Mouse (Mus musculus) lung, adult 18-20 months (tissue): ENCODE data around the gene Idh2.
A peak's percentile ranks its signal among the peaks of the same experiment; 100 is the strongest.

Experiments
- DNase-seq, 2 experiments: peaks; one replicate each; pipeline ENCODE4 v3.0.0; 2022; ENCODE audit warnings: mixed read lengths in 2 of 2

The Idh2 gene

DNA sequence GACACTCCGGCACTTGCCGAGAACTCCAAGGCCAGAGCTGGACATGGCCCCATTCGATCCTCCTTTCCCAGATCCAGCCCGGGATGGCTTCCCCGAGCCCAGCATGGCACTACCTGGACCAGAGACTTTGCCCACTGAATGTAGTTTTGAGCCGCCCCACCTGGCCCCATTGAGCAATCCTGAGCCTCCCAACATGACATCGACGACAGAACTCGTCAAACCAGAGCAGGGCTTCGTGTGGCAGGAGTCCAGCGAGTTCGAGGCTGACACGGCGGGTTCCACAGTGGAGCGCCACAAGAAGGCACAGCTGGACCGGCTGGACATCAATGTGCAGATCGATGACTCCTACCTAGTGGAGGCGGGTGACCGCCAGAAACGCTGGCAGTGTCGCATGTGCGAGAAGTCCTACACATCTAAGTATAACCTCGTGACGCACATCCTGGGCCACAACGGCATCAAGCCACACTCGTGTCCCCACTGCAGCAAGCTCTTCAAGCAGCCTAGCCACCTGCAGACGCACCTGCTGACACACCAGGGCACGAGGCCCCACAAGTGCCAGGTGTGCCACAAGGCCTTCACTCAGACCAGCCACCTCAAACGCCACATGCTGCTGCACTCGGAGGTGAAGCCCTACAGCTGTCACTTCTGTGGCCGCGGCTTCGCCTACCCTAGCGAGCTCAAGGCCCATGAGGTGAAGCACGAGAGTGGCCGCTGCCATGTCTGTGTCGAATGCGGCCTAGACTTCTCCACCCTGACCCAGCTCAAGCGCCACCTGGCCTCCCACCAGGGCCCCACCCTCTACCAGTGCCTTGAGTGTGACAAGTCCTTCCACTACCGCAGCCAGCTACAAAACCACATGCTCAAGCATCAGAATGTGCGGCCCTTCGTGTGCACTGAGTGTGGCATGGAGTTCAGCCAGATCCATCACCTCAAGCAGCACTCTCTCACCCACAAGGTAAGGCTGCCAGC, 33.3 kb downstream of the Idh2 start:
- DNase-seq = peak in 1 of 2 experiments; percentile 51

DNA sequence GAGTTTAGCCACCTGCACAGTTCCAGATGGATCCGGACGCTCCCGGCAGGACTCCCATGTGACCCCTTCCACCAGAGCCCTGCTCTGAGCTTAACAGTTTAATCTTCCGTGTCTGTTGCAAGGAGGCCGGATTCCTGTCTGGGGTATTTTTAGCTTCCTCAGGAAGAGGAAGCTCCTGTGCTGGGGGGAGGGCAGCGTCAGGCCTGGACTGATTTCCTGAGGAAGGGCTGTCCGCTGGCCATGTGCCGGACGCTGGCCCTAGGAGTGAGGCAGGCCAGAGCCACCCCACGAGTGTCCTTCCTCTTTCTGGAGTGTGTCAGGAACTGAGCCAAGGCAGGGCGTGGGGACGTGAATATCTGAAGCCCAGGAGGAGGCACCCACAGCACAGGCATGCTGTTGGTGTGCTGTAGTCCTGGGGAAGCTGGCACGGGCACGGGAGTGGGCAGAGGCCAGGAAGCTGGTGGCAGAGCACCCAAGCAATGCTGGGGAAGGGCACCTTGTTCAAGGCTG, 36.3 kb downstream of the Idh2 start:
- DNase-seq = peak; percentile 94 to 96

- DNase-seq = peak; percentile 60 to 69
Observed at GRCm38 (mm10) chr7:80077801-80078200, 37.4 kb downstream of the Idh2 start.

GRCm38 (mm10) chr7:80076961-80077716, 38.1 kb downstream of the Idh2 start:
- no peak for DNase-seq

GRCm38 (mm10) chr7:80075946-80076583, 39.1 kb downstream of the Idh2 start:
- DNase-seq = no peak

GRCm38 (mm10) chr7:80074921-80075441, 40.2 kb downstream of the Idh2 start:
- peak; percentile 91 to 94 for DNase-seq

GRCm38 (mm10) chr7:80073506-80073905, 41.7 kb downstream of the Idh2 start:
- DNase-seq = no peak

- no peak for DNase-seq
Observed at GRCm38 (mm10) chr7:80072297-80072696, 42.9 kb downstream of the Idh2 start.

- DNase-seq = no peak
Observed at GRCm38 (mm10) chr7:80071209-80071608, 44.0 kb downstream of the Idh2 start.

DNA sequence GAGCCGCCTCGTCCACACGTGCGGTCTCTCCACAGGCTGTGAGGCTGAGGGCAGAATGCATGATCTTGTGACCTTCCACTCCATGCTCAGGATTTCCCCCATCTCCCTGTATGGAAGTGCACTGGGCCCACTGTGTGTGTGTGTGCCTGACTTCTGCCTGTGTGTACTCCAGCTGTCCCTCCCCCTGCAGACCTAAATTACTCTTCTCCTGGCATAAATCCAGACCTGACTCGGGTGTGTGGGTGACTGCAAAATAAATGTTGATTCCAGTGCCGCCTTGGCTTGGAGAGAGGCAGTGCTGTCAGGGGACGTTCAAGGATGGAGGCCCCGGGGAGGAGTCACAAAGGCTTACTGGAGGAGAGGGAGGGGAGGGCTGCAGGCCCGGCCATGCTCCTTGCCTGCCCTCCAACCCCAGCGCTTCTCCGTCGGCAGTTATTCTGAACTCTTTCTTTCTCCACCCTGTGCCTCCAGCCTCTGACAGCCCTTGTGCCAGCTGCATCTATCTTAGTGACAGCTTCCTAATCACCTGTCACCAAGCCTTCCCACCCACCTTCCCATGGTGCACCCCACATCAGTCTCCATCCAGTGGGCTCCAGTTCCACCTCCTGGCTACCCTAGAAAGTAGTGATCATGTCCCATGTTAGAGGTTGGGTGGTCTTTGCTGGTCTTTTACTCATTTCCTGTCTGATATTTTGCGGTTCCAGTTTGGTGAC, 45.4 kb downstream of the Idh2 start:
- DNase-seq = peak in 1 of 2 experiments; percentile 56

DNA sequence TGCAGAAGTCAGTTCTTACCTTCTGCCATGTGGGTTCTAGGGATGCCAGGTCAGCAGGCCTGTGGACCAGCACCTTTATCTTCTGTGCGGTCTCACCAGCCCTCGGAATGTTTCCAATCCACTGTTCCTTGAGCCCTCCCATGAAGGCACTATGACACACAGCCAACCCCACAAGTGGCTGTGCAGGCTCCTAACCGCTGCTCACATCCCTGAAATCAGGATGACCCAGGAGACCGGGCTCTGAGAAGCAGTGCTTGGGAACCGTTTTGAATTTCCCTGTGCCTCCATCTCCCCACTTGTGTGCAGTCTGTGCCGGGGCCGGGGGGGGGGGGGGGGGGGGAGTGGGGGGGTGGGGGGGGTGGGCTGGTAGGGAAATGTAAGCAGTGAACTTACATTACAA, 46.9 kb downstream of the Idh2 start:
- no peak for DNase-seq

DNA sequence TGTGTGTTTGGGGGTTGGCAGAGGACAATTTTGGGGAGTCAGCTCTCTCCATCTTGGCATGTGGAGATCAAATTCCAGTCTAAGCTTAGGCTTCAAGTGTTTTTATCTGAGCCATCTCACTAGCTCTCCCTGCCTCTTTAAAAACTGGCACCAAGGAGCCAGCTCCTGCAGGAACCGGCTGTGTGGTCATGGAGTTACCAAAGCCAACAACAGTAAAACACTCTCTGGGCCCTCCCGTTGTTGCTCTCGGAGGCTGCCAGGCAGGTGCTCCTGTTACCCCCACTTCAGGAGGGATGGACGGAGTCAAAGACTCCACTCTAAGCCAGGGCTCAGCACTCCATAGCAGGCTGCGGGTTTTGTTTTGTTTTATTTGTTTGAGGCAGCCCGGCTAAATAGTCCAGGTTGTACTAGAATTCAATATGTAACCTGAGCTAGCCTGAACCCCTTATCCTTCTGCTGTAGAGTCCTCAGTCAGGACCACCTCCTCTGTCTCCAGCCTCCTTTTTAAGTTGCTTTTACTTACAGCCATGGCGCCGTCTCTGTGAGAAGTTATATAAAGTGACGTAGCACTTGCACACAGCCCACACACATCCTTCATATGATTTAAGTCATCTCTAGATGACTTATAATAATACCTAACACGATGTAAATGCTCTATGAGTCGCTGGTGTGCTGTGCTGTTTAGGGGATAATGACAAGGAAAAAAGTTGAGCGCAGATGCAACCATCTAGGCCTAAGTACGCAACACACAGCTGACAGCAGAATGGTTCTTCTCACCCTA, 48.3 kb downstream of the Idh2 start:
- DNase-seq = peak in 1 of 2 experiments; percentile 69

- no peak for DNase-seq
Observed at GRCm38 (mm10) chr7:80065250-80065649, 49.9 kb downstream of the Idh2 start.

- no peak for DNase-seq
Observed at GRCm38 (mm10) chr7:80063902-80064736, 51.1 kb downstream of the Idh2 start.

DNA sequence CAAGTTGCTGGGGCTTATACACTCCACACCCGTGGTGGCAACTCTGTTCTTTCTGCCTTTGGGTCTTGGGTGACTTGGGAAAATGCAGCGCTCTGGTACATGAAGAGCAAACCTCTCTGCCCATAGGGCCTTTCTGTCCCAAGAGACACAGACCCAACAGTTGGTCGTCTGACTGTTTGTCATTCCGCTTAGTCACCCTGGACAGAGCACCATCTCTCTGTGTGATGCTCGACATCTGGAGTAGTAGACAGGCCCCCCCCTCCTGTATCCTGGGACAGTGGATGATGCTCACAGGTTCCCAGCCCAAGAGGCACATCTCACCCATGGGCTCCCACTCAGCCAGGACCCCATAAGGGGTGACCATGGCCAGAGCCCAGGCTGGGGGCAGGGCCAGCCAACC, 51.9 kb downstream of the Idh2 start:
- no peak for DNase-seq

DNA sequence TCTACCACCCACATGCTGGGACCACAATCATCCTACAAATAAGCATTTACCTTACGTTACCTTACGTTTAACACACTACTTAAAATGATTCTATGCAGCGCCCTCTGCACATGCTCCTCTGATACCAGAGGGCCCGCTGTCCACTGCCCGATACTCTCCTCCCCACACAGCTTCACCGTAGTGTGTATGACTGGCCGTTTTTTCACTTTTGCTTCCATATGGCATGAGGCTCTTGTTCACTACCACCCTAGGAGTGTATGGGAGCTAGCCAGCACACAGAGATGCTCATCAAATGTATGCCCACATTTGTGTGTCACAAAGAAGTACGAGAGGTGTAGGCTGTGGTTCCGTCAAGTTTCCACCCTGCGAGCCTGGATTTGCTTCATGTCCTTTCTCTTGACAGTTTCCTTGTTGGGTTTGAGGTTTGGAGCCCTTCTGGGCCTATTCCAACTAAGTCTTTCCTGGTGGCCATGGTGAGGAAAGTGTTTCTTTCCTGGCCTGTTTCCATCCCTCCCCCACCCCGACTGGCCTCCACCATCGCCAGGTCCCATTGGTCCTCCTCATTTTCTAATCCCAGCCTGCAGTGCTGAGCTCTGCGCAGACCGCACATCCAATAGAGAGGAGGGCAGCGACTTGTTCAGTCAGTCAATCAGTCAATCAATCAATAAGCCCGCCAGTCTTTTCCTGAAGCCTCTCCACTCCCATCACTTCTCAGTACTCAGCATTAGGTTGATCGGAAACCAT, 52.9 kb downstream of the Idh2 start:
- no peak for DNase-seq

DNA sequence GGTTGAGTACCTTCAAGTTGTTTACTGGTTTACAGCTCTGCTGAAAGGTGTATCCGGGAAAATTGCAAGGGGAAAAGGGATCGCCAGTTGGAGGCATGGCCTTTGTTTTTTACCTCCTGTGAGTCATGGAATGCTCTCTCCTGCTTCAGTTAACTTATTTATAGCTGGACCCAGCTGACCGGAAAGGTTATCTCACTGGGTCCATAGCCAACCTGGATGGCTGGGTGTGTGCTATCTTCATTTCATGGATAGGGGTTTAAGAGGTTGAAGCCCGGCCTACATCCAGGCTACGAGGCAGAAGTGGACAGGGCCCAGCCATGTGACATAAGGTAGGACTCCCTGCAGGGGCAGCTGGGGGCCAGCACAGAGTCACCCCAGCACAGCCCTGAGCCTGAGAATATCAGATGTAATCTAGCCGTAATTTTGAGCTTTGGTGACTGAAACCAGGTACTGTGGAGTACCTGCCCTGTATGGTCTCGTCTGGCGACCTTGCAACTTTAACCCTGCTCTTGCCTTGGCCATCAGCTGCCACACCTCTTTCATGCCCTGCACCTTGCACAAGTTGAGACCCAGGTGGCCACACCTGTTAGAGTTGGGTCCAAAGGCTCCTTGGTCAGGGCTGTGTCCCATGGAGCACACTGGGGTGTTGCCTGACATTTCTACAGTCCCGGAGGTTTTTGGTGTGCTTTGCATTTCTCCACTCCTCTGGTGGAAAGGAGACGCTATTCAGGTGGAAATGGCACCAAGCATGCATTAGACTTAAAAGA, 55.0 kb downstream of the Idh2 start:
- DNase-seq = peak in 1 of 2 experiments; percentile 63

GRCm38 (mm10) chr7:80059064-80059838, 55.9 kb downstream of the Idh2 start:
- DNase-seq = no peak
